Mouse (Mus musculus) B cell, adult 2 months (primary cell): ENCODE data around the gene Unc119b.
"Not testable (repeated sequence)": the region's sequence is repeated elsewhere in the genome, so short reads cannot be mapped to it uniquely, and the experiment has no call there.

Experiments
- DNase-seq, 2 experiments: peaks; one replicate each; pipeline ENCODE4 v3.0.0; 2022

The Unc119b gene

GRCm38 (mm10) chr5:115156933-115157589, 22.3 kb upstream of the Unc119b start:
- peak; percentile 54 to 57 for DNase-seq

DNA sequence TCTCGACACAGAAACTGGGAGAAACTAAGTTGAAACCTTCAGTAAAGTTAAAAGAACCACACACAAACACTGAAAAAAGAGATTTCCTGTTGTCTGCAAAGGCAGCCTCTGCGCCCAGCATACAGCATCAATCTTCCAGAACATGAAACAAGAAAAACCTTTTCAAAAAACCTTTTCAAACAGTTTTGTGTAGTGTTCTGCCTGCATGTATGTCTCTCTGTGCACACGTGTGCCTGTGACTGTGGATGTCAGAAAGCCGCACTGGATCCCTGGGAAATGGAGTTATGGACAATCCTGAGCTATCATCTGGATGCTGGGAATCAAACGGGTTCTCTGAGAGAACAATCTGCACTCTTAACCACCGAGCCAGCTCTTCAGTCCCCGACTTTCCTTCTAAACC, 21.6 kb upstream of the Unc119b start:
- DNase-seq: no peak

DNA sequence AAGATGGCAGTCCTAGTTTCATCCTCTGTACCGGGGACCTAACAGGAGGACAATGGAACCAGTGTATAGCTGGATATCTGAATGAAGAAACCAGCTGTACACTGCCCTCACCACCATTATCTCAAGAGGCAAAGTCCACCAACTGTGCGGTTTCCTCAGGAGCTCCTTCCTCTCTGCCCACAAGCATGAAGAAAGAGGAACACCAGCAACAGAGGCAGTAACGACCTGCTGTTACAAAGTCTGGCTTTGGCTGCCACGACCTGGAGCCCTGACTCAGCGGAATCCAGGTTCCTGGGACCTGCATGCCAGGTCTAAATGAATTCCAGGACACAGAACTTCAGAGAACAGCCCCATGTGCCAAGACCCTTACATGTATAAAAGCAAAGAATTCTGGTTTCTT, 21.1 kb upstream of the Unc119b start:
- peak; percentile 54 to 56 for DNase-seq

DNA sequence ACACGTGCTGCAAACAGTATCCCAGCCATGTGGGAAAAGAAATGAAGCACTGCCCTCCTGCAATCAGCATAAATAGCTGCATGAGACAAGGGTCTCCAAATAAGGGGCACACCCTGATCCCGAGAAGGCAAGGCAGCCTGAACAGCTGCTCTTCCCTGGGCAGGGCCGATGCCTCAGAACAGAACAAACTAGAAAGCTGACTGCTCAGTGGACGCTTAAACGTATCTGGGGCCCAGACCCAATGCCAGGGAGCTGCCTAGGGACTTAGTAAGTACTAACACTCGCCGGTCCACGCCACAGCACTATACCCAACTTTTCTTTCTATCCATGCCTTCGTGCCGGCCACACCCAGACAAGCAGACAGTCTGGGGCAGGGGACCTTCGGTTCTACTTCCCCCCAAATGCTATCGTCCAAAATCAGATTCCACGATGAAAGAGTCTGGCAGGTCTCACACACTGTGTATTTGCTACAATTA, 20.4 kb upstream of the Unc119b start:
- DNase-seq: no peak

- DNase-seq: no peak
These were observed 17.6 kb upstream of the Unc119b start for GRCm38 (mm10) chr5:115152132-115152956.

- peak; percentile 37 to 40 for DNase-seq
These were observed 16.7 kb upstream of the Unc119b start for GRCm38 (mm10) chr5:115151457-115151856.

DNA sequence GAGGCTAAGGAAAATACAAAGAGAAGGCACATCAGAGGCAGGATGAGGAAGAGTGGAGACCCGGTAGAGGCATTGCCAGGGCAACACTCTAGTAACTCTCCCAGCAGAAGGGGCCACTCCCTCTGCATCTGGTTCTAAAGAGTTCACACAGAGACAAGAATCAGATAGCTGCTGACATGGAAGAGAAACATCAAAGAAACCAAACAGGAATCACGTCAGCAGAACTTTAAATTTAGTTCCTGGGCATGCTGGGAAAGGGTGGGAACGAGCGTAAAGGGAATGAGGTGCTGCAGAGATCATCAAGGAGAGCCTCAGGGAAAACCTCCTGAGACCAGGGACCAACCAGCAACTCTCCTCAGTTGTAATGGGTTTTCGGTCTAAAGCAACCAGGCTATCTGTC, 16.2 kb upstream of the Unc119b start:
- no peak for DNase-seq

GRCm38 (mm10) chr5:115149675-115150459, 15.1 kb upstream of the Unc119b start:
- DNase-seq: no peak

DNA sequence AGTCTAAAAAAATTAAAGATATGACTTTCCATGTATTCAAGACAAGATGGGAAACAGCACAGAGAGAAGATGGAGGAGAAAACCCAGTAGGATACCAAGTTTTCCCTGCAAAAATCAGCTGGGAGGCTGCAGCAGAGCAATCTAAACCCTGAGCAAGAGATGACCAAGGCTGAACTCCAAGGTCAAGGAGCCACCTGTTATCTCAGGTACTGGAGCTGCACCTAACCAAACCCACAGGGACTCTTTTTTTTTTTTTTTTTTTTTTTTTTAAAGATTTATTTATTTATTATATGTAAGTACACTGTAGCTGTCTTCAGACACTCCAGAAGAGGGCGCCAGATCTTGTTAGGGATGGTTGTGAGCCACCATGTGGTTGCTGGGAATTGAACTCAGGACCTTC, 14.1 kb upstream of the Unc119b start:
- DNase-seq: not testable (repeated sequence)

DNA sequence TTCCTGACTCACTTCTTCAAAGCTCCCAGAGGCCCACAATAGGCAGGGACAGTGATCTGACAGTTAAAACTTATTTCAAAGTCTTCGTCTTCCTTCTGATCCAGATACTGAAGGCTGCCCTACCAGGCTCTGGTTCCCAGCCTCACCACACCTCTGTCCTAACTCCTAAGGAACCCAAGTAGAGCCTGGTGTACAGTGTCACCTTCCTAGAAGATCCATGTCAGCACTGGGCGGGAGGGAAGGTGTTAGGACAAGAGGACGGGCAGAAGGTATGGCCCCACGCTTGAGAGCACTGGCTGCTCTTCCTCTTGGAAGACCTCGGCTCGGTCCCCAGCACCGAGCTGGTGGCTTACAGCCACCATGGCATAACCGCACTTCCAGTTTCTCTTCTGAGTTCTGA, 13.6 kb upstream of the Unc119b start:
- no peak for DNase-seq

DNA sequence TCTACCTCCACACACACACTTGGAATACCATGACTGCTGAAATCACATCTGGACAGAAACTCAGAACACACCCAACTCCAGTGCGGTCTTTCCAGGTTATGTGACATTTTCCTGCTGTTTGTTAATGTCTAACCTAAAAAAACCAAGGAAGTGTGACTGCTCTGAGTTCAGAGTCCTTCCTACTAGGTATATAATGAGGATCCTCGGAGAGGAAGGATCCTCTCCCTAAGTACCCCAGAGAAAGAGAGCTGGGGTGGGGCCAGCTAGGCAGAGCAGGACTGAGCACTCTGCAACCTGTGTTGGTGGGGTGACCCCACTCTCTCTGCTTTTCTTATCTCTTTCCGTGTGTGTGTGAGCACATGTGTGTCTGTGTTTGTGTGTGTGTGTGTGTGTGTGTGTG, 12.6 kb upstream of the Unc119b start:
- no peak for DNase-seq

GRCm38 (mm10) chr5:115146747-115147130, 12.0 kb upstream of the Unc119b start:
- DNase-seq: no peak

GRCm38 (mm10) chr5:115145976-115146746, 11.4 kb upstream of the Unc119b start:
- no peak for DNase-seq

DNA sequence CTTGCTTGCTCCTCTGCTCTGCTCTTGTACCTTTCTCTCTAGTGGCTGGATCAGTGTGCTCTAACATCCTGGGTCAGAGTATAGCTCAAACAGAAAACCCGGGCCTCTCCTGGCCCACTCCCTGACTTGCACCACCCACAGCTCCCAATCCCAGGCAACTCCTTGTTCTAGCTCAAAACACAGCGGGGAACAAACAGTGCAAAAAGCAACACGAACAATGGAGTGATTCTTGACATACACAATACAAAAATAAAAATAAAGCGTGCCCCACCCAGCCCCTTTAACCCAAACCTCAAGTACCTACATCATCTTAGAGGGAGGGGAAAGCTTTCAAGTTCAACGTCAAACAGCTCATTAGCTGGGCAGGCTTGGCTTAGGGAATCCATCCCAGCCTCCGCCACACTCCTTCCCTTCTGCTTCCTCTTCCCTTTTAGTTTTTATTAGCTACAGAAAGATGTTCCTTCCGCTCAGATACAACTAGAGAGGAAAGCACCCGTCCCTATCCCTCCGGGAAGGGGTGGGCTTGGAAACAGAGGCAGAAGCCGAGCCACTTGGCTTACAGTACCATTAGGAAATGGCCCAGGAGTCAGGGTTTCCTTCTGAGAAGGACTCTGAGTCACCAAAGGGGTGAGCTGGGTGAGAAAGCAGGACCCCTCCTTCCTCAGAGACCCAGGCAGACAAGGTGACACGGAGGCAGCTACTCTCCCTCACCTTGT, 10.6 kb upstream of the Unc119b start:
- no peak for DNase-seq

GRCm38 (mm10) chr5:115144471-115144870, 9.7 kb upstream of the Unc119b start:
- no peak for DNase-seq

GRCm38 (mm10) chr5:115143552-115143951, 8.8 kb upstream of the Unc119b start:
- no peak for DNase-seq

DNA sequence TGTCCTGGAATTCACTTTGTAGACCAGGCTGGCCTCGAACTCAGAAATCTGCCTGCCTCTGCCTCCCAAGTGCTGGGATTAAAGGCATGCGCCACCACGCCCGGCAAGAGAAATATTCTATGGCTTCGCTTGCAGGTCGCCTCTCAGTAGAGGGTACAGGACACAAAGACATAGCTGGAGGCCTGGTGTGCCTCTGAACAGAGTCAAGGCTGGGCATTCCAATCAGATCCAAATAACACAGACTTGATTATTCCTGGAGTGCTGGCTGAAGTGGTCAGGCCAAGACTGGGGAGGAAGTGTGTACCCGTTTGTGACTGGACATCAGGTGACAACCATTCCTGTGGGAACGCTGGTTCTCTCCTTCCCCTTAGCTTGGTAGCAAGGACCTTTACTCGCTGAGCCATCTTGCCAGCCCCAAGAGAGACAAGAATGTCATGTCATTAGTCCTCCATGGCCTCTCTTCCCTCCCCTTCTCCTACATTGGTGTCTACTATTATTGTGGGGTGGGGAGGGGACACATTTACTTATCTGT, 7.5 kb upstream of the Unc119b start:
- no peak for DNase-seq

GRCm38 (mm10) chr5:115140726-115141125, 6.0 kb upstream of the Unc119b start:
- no peak for DNase-seq

DNA sequence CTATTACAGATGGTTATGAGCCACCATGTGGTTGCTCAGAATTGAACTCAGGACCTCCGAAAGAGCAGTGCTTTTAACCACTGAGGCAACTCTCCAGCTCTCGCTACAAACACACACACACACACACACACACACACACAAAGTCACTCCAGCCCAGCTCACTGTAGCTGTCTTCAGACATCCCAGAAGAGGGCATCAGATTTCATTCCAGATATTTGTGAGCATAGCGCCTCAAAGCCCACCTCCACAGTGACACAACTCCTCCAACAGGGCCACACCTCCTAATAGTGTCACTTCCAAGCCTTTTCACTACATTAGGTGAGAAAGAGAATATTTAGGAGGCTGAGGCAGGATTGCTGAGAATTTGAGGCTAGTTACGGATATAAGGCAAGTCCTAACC, 4.3 kb upstream of the Unc119b start:
- DNase-seq: no peak

- DNase-seq: peak; percentile 23 to 24
These were observed 1.3 kb downstream of the Unc119b start for GRCm38 (mm10) chr5:115133358-115134066.

GRCm38 (mm10) chr5:115132465-115132864, 2.3 kb downstream of the Unc119b start:
- peak in 1 of 2 experiments; percentile 15 for DNase-seq
